Mouse (Mus musculus): Measurements from ENCODE around the gene Ctcfl.

Ctcfl gene

DNA sequence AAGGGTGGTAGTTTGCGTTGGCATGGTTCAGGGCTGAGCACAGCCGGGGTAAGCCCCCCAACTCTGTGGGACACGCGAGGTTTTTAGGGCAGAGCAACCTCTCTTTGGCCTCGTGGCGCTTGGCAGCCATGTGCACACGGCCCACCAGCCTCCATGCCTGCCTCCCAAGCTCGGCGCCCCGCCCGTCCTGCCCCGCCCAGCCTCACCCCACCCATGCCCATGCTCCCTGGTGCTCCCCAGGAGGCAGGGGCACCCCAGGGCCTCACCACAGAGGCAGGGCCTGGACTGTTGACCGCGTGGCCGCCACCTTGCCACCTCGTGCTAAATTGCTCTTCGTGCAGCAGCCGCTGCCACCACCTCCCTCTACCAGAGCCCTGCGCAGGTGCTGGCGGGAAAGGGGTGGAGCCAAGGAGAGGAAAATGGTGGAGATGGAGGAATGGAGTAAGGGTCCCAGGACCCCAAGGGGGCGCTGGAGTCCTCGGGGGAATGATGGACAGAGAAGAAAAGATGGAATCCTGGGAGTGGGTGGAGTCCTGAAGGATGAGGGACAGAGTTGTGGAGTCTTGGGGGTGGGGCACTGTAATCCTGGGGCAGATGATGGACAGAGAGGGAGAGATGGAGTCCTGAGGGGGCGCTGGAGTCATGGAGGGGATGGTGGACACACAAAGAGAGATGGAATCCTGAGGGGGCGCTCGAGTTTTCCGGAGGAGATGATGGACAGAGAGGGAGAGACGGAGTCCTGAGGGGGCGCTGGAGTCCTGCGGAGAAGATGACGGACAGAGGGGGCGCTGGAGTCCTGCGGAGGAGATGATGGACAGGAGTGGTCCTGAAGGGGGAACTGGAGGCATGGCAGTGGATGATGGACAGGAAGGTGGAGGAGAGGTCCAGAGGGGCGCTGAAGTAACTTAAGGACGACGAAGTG is at the start of gene Ctcfl:
Gene Ctcfl, minus strand, starts transcription at position 503 of the 922 bp plus-strand sequence.
- in situ Hi-C loops (cut with MboI; ENCODE audit: low sequenced_read_pairs): no loop called here

DNA sequence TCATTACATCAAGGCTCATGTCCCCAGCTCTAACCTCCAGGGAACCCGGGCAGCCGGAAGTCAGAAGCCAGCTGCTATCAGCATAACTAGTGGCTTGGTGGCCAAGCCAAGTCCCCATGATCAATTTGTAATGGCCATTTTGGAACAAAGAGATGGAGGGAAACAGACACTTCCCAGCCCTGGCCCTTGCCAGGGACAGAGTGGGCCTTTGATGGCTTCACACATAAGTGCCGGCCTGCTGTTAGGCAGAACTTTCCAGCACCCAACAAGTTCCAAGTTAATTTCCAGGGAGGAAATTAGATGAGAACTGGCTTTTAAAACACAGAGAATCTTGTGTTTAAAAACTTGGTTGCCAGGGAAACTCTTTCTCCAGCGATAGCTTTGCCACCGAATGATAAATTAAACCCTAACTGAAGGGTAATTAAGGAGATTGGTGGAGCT is 49.1 kb upstream of the Ctcfl start:
- in situ Hi-C loops (cut with MboI; ENCODE audit: low sequenced_read_pairs): no loop called here

GRCm38 (mm10) chr2:173165357-173165756 is 46.0 kb upstream of the Ctcfl start:
- in situ Hi-C loops (cut with MboI; ENCODE audit: low sequenced_read_pairs): no loop called here

GRCm38 (mm10) chr2:173164946-173165345 is 45.6 kb upstream of the Ctcfl start:
- in situ Hi-C loops (cut with MboI; ENCODE audit: low sequenced_read_pairs): no loop called here

- in situ Hi-C loops (cut with MboI; ENCODE audit: low sequenced_read_pairs): no loop called here
These were observed 45.0 kb upstream of the Ctcfl start for GRCm38 (mm10) chr2:173164358-173164757.

DNA sequence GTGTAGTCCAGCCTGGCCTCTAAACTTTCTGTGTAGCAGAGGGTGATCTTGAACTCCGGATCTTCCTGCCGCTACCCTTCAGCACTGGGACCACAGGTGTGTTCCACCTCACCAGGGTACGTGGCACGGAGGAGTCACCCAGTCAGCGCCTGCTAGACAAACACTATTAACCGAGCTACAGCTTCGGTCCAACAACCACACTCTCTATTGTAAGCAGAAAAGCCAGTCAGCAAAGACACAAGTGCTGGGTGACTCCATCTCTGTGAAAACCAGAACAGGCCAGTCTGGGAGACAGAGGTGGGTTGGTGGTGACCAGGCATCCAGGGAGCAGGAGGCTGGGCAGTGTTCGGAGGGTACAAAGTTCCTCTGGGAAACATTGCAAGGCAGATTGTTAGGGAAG is 44.1 kb upstream of the Ctcfl start:
- in situ Hi-C loops (cut with MboI; ENCODE audit: low sequenced_read_pairs): no loop called here

GRCm38 (mm10) chr2:173159354-173160311 is 40.3 kb upstream of the Ctcfl start:
- in situ Hi-C loops (cut with MboI; ENCODE audit: low sequenced_read_pairs): no loop called here

DNA sequence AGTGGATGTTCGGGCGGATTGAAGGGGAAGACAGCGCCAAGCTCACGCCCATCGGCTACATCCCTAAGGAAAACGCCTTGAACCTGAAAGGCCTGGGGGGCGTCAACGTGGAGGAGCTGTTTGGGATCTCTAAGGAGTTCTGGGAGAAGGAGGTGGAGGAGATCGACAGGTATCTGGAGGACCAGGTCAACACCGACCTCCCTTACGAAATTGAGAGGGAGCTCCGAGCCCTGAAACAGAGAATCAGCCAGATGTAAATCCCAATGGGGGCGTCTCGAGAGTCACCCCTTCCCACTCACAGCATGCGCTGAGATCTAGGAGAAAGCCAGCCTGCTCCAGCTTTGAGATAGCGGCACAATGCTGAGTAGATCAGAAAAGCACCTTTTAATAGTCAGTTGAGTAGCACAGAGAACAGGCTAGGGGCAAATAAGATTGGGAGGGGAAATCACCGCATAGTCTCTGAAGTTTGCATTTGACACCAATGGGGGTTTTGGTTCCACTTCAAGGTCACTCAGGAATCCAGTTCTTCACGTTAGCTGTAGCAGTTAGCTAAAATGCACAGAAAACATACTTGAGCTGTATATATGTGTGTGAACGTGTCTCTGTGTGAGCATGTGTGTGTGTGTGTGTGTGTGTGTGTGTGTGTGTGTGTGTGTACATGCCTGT is 39.2 kb upstream of the Ctcfl start:
- in situ Hi-C loops (cut with MboI; ENCODE audit: low sequenced_read_pairs): no loop called here

DNA sequence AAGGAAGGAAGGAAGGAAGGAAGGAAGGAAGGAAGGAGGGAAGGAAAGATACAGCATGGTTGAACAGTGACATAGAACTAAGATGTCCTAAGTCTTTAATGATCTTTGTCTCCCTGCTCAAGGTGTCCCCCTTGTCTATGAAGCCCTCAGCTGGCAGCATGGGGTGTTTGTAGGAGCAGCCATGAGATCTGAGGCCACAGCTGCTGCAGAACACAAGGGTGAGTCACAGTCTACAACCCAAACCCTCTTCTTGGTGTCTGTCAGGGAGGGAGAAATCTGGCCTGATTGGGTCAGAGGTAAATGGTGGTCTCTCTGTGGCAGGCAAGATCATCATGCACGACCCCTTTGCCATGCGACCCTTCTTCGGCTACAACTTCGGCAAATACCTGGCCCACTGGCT is 38.5 kb upstream of the Ctcfl start:
- in situ Hi-C loops (cut with MboI; ENCODE audit: low sequenced_read_pairs): no loop called here

DNA sequence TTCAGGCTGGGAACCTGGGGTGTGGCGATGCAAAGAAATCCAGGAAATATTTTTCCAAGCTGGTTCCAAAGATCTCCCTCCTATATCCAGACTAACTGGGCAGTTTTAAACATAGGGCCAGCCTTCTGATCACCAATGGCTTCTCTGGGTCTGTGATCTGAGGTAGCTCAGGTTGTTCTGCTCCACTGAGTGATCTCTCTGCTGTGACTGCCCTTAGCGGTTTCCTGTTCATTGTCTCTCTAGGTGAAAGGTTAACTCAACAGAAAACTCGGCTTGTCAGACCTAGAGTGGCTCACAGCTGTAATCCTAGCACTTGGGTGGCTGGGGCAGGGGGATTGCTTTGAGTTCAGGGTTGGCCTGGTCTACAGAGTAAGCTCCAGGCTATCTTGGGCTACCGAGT is 38.1 kb upstream of the Ctcfl start:
- in situ Hi-C loops (cut with MboI; ENCODE audit: low sequenced_read_pairs): no loop called here

- in situ Hi-C loops (cut with MboI; ENCODE audit: low sequenced_read_pairs): no loop called here
These were observed 37.6 kb upstream of the Ctcfl start for GRCm38 (mm10) chr2:173156923-173157322.

DNA sequence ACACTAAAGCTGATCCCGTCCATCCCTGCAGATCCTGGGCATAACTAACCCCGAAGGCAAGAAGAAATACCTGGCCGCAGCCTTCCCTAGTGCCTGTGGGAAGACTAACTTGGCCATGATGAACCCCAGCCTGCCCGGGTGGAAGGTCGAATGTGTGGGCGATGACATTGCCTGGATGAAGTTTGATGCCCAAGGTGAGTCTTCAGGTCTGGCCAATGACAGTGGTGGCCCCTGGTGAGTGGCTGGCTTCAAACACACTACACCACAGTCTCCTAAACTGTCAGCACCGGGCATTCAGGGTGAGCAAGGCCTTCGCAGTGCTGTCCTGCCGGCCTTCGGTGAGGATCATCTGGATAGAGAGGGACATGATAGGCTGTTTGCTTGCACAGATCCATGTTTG is 36.6 kb upstream of the Ctcfl start:
- in situ Hi-C loops (cut with MboI; ENCODE audit: low sequenced_read_pairs): no loop called here

- in situ Hi-C loops (cut with MboI; ENCODE audit: low sequenced_read_pairs): no loop called here
These were observed 35.6 kb upstream of the Ctcfl start for GRCm38 (mm10) chr2:173154962-173155361.

DNA sequence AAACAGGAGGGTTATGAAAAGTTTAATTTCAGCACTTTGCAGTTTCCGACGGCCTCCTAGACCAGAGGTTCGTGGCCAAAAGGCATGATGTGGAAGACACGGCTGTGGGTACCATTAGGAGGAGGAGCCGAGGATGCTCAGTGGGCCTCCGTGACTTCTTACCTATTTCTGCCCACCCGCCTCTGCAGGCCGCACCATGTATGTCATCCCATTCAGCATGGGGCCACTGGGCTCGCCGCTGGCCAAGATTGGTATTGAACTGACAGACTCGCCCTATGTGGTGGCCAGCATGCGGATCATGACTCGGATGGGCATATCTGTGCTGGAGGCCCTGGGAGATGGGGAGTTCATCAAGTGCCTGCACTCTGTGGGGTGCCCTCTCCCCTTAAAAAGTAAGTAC is 35.2 kb upstream of the Ctcfl start:
- in situ Hi-C loops (cut with MboI; ENCODE audit: low sequenced_read_pairs): no loop called here

GRCm38 (mm10) chr2:173153266-173153665 is 33.9 kb upstream of the Ctcfl start:
- in situ Hi-C loops (cut with MboI; ENCODE audit: low sequenced_read_pairs): no loop called here

- in situ Hi-C loops (cut with MboI; ENCODE audit: low sequenced_read_pairs): no loop called here
These were observed 33.3 kb upstream of the Ctcfl start, which contains the start of gene Pck1 for GRCm38 (mm10) chr2:173152436-173153151. TSS of gene Pck1 (plus strand) at chr2:173153048.

- in situ Hi-C loops (cut with MboI; ENCODE audit: low sequenced_read_pairs): no loop called here
These were observed 32.5 kb upstream of the Ctcfl start for GRCm38 (mm10) chr2:173151784-173152284.

DNA sequence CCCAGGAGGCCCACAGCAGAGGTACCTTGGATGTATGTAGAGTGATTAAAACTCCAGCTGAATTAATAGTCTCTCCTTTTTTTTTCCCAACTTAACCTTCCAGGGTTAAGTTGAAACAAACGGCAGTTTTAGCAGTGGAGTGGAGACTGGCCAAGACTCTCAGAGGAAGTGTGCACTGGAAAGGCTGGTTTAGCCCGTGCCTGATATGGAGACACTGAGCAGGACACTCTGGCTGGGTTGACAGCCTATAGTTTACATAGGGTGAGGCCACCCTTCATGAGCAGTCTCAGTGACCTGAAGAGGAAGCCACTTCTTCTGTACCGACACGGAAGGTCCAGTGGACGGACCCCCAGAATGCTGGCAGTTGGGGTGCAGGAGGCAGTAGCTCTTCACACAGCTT is 32.0 kb upstream of the Ctcfl start:
- in situ Hi-C loops (cut with MboI; ENCODE audit: low sequenced_read_pairs): no loop called here

DNA sequence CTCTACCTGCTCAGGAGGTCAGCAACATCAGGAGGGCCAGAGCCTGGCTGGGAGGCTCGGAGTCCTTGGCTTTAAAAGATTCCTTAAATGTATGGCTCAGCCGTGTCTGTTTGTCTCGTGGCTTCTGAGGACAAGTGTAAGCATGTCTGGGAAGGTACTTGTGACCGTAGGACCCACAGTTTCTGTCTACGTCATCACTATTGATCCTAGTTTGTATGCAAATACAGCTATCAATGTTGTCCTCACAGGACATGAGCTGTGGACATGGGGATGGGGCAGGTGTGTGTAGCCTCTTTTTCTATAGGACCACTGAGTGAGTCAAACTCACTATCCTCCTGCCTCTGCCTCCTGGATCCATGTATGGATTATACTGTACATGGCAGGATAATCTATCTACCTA is 28.7 kb upstream of the Ctcfl start:
- in situ Hi-C loops (cut with MboI; ENCODE audit: low sequenced_read_pairs): no loop called here

- in situ Hi-C loops (cut with MboI; ENCODE audit: low sequenced_read_pairs): no loop called here
These were observed 27.4 kb upstream of the Ctcfl start for GRCm38 (mm10) chr2:173146728-173147127.

Data from CH12F3 (cell line).